Mouse (Mus musculus) intestine, embryonic 14.5 days (tissue): ENCODE results near the gene Rnasek. TPM values are rescaled to one million over a fixed set of nuclear protein-coding genes. Genes with fewer than 3 reads are reported as not detected.
A peak's percentile ranks its signal among the peaks of the same experiment; 100 is the strongest.

Experiments
- ATAC-seq: fragments of 200-750 bp; cut with Nextera tagmentation; replicated peaks from 2 replicates; pipeline ENCODE4 v1.8.0; 2017; ENCODE audit warnings: low read depth, moderate number of reproducible peaks, moderate TSS enrichment, moderate library complexity; ENCODE audit not compliant: low FRiP score, low TSS enrichment
- DNase-seq: peaks from one replicate; pipeline ENCODE4 v3.0.0-alpha.2; 2018; ENCODE audit warnings: low spot score
- H3K27ac ChIP-seq: fragments of 300-500 bp; sonication (generic); 2 replicates; pipeline ENCODE4 v1.5.1; 2014; ENCODE audit warnings: low read depth, mild to moderate bottlenecking, control low read depth
- H3K27me3 ChIP-seq: fragments of 300-500 bp; sonication (generic); replicated peaks from 2 replicates; pipeline ENCODE4 v1.6.1; 2014; ENCODE audit warnings: low read length, control low read depth; ENCODE audit not compliant: control insufficient read depth, insufficient read depth
- H3K36me3 ChIP-seq: fragments of 300-500 bp; sonication (generic); 2 replicates; pipeline ENCODE4 v1.6.1; 2014; ENCODE audit warnings: low read length, control low read depth; ENCODE audit not compliant: control insufficient read depth, insufficient read depth
- H3K4me1 ChIP-seq: fragments of 300-500 bp; sonication (generic); replicated peaks from 2 replicates; pipeline ENCODE4 v1.6.1; 2014; ENCODE audit warnings: low read length, control low read depth, mixed read lengths; ENCODE audit not compliant: control insufficient read depth, insufficient read depth
- H3K4me2 ChIP-seq: fragments of 300-500 bp; sonication (generic); 2 replicates; pipeline ENCODE4 v1.6.1; 2014; ENCODE audit warnings: low read length
- H3K4me3 ChIP-seq: fragments of 300-500 bp; sonication (generic); 2 replicates; pipeline ENCODE4 v1.5.1; 2014; ENCODE audit warnings: low read depth, low read length, control low read depth, mixed read lengths
- H3K9ac ChIP-seq: fragments of 300-500 bp; sonication (generic); 2 replicates; pipeline ENCODE4 v1.6.1; 2014; ENCODE audit warnings: mild to moderate bottlenecking, low read length
- H3K9me3 ChIP-seq: fragments of 300-500 bp; sonication (generic); 2 replicates; pipeline ENCODE4 v1.6.1; 2016; ENCODE audit warnings: low read length, control low read depth; ENCODE audit not compliant: control insufficient read depth
- WGBS: fragments of 180-500 bp; shearing (Covaris S2); extraction: QIAGEN DNeasy Blood & Tissue Kit; methylation state at CpG from one replicate; pipeline ENCODE4 v1.1.7; 2014; 5-methylcytosine and 5-hydroxymethylcytosine counted together
- polyA plus RNA-seq: library from polyadenylated mRNA; unstranded; fragments of >200 nt; fragmentation: Nextera tagmentation; extraction: Ambion mirVana; gene quantifications from 2 replicates; pipeline ENCODE4 v1.2.1, GENCODE M21; 2014

Gene Rnasek
- polyA plus RNA-seq, 1 experiment from 2014 or later: 165 TPM

DNA sequence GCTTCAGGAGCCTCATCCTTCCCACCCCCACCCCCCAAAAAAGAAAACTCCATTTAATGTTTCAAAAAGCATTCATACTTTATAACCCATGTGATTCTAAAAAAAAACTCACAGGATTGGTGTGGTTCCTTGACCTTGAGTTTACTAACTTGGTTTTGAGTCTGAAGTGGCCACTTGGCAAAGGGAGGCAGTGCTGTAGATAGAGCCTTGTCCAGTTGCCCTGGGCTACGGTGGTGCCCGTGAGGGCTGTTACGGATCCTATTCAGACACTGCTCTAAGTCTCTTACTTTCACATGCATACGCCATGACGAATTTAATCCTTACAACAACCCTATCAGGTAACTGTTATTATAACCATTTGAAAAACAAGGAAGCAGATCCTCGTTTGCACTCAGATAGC, 27.7 kb downstream of the Rnasek start:
- H3K9me3 ChIP-seq: no peaks in the 10 kb centered on the region
- H3K36me3 ChIP-seq: peaks cover 5% of the 10 kb centered on the region; the same call in 1 of the 2 replicates
- WGBS: 88% methylated on average over 6 of the region's 6 CpGs
- peaks cover 8% of the 10 kb centered on the region for H3K4me1 ChIP-seq
- H3K9ac ChIP-seq: no peak overlapping the region
- peaks cover 40% of the 10 kb centered on the region for H3K27me3 ChIP-seq
- H3K4me3 ChIP-seq: no peak overlapping the region
- no peak overlapping the region for H3K4me2 ChIP-seq
- H3K27ac ChIP-seq: no peak overlapping the region
- DNase-seq: no peak
- no peak for ATAC-seq

GRCm38 (mm10) chr11:70210681-70211080, 29.0 kb downstream of the Rnasek start:
- ATAC-seq: no peak
- no peak overlapping the region for H3K9ac ChIP-seq
- H3K27me3 ChIP-seq: peaks cover 27% of the 10 kb centered on the region
- WGBS: 80% methylated on average over 2 of the region's 2 CpGs
- H3K4me1 ChIP-seq: peaks cover 8% of the 10 kb centered on the region
- H3K36me3 ChIP-seq: no peaks in the 10 kb centered on the region
- no peak overlapping the region for H3K4me3 ChIP-seq
- no peak overlapping the region for H3K4me2 ChIP-seq
- H3K27ac ChIP-seq: no peak overlapping the region
- no peak for DNase-seq
- no peaks in the 10 kb centered on the region for H3K9me3 ChIP-seq

DNA sequence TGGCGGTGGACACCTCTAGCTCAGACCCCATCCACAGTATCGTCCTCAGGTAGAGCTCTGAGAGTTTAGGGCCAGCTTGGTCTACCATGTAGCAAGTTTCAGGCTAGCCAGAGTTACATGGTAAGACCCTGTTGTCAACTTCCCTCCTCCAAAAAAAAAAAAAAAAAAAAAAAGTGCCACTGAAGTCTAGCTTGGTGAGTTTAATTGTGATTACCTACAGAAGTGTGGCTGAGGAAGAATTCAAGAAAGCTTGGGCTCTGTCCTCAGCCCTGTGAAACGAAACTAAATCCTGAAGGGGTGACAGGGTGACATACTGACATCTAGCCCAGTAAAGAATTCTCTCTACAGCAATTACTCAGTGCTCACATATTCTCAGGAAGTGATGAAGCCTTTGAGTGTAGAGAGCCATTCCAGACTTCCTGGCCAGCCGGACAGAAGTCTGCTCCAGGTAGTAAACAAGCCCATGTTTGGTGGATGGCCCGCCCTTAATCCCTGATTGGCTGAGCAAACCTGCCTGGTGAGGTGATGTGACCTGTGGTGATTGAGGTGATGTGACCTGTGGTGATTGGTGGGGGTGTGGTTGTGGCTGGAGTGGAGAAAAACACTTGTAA, 30.8 kb downstream of the Rnasek start:
- H3K4me3 ChIP-seq: no peak overlapping the region
- H3K9ac ChIP-seq: no peak overlapping the region
- no peaks in the 10 kb centered on the region for H3K4me1 ChIP-seq
- DNase-seq (no peak), ATAC-seq (no peak)
- H3K36me3 ChIP-seq: no peaks in the 10 kb centered on the region
- no peak overlapping the region for H3K4me2 ChIP-seq
- H3K27me3 ChIP-seq: peaks cover 9% of the 10 kb centered on the region
- no peak overlapping the region for H3K27ac ChIP-seq
- no peaks in the 10 kb centered on the region for H3K9me3 ChIP-seq
- 76% methylated on average over 5 of the region's 5 CpGs for WGBS

DNA sequence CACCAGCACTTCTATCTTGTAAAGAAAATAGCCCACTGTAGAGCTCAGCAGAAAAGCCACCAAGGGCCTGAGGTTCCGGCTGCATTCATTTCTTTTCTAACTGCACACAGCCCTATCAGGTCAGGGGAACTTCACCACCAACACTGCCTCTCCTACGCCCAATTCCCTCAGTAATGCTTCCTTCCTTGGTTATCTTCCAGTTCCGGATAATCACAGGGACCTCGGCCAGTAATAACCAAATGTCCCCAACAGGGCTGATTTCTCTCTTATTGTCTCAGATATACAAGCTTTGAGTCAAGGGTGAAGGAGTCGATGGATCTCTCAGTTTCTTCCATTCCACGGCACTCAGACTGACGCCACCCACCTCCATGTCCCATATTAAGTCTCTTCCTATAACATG, 32.4 kb downstream of the Rnasek start:
- H3K27ac ChIP-seq: no peak overlapping the region
- no peak overlapping the region for H3K4me3 ChIP-seq
- no peak overlapping the region for H3K9ac ChIP-seq
- DNase-seq: no peak
- no peak overlapping the region for H3K4me2 ChIP-seq
- H3K36me3 ChIP-seq: no peaks in the 10 kb centered on the region
- no peak for ATAC-seq
- no peaks in the 10 kb centered on the region for H3K4me1 ChIP-seq
- H3K27me3 ChIP-seq: no peaks in the 10 kb centered on the region
- 85% methylated on average over 7 of the region's 7 CpGs for WGBS
- no peaks in the 10 kb centered on the region for H3K9me3 ChIP-seq

DNA sequence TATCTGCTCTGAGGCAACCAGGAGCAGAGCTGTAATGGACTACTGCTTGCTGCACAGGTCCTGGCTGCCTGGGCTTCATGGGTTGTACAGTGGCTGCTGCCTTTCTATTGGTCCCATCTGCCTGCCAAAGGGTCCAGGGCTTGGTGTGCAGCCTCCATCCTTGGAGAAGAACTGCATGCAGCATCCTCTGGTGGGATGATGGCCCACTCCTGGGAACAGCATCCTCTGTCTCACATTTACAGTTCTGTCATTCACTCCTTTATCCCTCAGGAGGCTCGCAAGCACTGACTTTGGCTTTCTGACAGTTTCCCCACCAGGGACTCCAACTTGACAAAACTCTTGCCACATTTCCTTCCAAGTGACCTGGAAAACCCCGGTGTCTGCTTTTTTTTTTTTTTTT, 32.8 kb downstream of the Rnasek start:
- DNase-seq: no peak
- ATAC-seq: no peak
- WGBS: 81% methylated on average over 2 of the region's 2 CpGs

GRCm38 (mm10) chr11:70201691-70202090, 38.0 kb downstream of the Rnasek start:
- peak; percentile 91 for DNase-seq
- H3K4me1 ChIP-seq: no peaks in the 10 kb centered on the region
- H3K27ac ChIP-seq: no peak overlapping the region
- 38% methylated on average over 5 of the region's 5 CpGs for whole genome bisulfite sequencing
- ATAC-seq: no peak
- no peak overlapping the region for H3K4me2 ChIP-seq
- H3K9ac ChIP-seq: no peak overlapping the region
- no peak overlapping the region for H3K4me3 ChIP-seq
- H3K9me3 ChIP-seq: no peaks in the 10 kb centered on the region
- H3K27me3 ChIP-seq: no peaks in the 10 kb centered on the region
- no peaks in the 10 kb centered on the region for H3K36me3 ChIP-seq

More for the DNA sequence above, 32.8 kb downstream of the Rnasek start:
- Histone ChIP-seq H3K4me1 (no peaks in the 10 kb centered on the region), H3K27ac (no peak overlapping the region), H3K4me2 (no peak overlapping the region), H3K4me3 (no peak overlapping the region), H3K9ac (no peak overlapping the region), H3K27me3 (no peaks in the 10 kb centered on the region), H3K9me3 (no peaks in the 10 kb centered on the region), H3K36me3 (no peaks in the 10 kb centered on the region)

DNA sequence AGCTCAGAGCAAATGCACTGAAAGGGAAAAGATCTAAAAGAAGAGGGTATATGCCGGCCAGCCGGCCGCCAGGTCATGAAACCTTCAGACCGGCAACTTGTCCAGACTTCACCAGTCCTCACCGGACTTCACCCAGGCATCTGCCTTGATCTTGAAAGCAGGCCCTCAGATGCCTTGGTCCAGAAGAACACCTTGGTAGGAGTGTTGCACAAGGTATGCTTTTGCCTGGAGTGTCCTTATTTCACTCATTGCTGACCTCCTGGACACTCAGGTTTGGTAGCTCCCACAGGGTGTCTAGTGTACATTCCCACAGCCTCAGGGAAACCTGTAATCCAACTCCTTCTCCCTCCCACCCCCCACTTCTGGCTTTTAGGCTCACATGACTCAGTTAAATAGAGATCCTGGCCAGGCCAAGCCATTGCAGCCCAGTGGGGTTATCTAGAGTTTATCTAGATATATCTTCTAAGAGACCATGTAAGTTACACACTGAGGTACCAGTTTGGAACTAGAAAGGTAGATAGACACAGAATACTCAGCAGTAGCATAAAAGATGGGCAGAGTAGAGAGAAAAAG, 39.5 kb downstream of the Rnasek start:
- H3K9ac ChIP-seq: no peak overlapping the region

GRCm38 (mm10) chr11:70199107-70199506, 40.5 kb downstream of the Rnasek start:
- Histone ChIP-seq H3K36me3 (no peaks in the 10 kb centered on the region), H3K4me3 (no peak overlapping the region), H3K9me3 (no peaks in the 10 kb centered on the region), H3K4me2 (no peak overlapping the region), H3K9ac (no peak overlapping the region), H3K4me1 (peaks cover under 1% of the 10 kb centered on the region; the same call in 1 of the 2 replicates), H3K27ac (no peak overlapping the region), H3K27me3 (no peaks in the 10 kb centered on the region)
- no peak for ATAC-seq
- DNase-seq: no peak
- 71% methylated on average over 8 of the region's 8 CpGs for WGBS

More for the DNA sequence above, 39.5 kb downstream of the Rnasek start:
- WGBS: 86% methylated on average over 5 of the region's 5 CpGs
- no peaks in the 10 kb centered on the region for H3K27me3 ChIP-seq
- H3K4me2 ChIP-seq: no peak overlapping the region
- DNase-seq: no peak
- ATAC-seq: no peak
- H3K36me3 ChIP-seq: no peaks in the 10 kb centered on the region
- H3K27ac ChIP-seq: no peak overlapping the region
- no peak overlapping the region for H3K4me3 ChIP-seq
- no peaks in the 10 kb centered on the region for H3K9me3 ChIP-seq
- no peaks in the 10 kb centered on the region for H3K4me1 ChIP-seq

DNA sequence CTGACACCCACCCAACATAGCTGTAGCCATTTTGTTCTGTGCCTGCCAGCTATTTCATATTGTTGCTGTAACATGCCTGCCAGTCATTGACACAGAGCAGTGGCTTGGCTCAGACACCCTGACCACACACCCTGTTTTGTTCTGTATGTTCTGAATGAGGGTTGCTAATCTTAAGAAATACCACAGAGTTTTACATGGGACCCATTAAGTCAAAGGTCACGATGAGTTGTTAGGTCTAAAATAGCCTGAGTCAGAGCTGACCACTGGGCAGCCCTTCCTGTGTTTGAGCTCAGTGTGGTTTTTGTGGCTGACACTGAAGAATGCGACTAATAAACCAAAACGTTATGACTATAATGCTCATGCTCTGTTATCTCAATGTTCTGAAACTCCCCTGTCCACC, 41.3 kb downstream of the Rnasek start:
- Histone ChIP-seq H3K9me3 (no peaks in the 10 kb centered on the region), H3K4me3 (no peak overlapping the region), H3K27me3 (no peaks in the 10 kb centered on the region), H3K9ac (no peak overlapping the region), H3K4me1 (peaks cover 7% of the 10 kb centered on the region; the same call in 1 of the 2 replicates), H3K36me3 (no peaks in the 10 kb centered on the region), H3K4me2 (no peak overlapping the region), H3K27ac (no peak overlapping the region)
- ATAC-seq (no peak), DNase-seq (no peak)
- 81% methylated on average over 3 of the region's 3 CpGs for WGBS
